Mouse (Mus musculus): ENCODE data around the gene Cgnl1.

The Cgnl1 gene

DNA sequence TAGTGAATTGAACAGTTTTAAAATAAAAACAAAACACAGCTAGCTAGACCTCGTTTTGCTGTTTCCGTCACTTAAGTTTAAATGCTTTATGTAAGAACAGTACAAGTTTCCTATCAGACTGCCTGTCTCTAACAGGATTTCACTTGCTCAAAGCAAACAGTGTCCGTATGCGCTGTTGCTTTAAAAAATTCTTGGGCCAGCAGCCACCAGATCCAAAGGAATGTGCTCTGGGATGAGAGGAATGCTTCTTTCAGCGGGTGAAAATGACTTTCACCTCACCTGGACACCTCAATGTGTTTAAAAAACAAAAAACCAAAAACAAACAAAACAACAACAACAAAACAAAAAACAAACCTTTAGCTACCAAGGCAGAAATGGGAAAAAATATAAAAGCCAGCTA lies 54.4 kb downstream of the Cgnl1 start:
- DNase-seq (ENCODE audit: low read depth, low spot score), result no peak

DNA sequence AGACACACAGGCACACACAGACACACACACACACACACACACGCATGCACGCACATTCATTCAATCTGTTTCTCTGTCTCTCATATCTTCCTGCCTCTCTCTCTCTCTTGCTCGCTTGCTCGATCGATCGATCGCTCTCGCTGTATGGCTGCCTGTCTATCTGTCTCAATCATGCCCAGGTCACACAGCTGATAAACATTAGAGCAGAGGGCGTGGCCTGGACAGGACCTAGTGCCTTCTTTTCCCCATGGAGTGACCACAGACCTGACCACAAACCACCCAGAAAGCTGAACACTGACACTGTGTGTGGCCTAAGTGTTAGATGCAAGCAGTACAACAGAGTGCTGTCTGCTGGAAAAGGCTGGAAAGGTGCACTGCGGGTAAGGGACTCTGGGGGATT lies 60.6 kb downstream of the Cgnl1 start:
- no peak for DNase-seq (ENCODE audit: low read depth, low spot score)

DNA sequence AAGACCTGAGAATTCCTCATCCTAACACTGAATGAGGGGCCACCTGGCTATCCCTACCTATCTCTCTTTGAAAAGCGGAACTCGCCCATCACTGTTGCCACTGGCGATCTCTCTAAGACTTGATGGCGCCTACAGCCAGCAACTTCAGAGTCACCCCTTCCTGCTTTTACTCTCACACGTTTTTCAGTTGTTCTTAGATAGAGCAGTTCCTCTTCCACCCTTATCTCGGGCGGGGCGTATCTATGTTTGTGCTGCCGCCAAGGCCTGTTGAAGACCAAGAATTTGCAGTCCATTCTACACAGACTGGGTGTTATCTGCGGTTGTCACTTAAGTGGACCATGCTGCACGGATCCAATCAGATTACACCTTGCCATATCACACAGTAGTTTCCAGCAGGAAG lies 62.2 kb downstream of the Cgnl1 start:
- no peak for DNase-seq (ENCODE audit: low read depth, low spot score)

DNA sequence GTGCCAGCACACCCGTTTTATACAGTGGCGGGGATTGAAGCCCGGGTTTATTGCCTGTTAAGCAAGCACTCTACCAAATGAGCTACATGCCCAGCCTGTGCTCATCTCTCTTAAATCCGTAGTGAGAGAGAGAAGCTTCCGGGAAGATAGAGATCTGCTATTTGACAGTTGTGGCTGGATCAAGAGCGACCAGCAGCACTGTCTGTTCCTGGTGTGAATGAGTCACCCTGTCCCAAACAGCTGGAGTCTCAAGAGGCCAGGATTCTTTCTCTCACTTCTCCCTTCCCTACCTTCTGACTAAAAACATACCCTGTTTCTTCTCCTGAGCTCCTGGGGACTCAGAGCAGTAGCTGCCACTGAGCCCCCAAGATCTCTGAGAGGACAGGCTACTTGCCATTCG lies 63.4 kb downstream of the Cgnl1 start:
- DNase-seq (ENCODE audit: low read depth, low spot score), result no peak

DNA sequence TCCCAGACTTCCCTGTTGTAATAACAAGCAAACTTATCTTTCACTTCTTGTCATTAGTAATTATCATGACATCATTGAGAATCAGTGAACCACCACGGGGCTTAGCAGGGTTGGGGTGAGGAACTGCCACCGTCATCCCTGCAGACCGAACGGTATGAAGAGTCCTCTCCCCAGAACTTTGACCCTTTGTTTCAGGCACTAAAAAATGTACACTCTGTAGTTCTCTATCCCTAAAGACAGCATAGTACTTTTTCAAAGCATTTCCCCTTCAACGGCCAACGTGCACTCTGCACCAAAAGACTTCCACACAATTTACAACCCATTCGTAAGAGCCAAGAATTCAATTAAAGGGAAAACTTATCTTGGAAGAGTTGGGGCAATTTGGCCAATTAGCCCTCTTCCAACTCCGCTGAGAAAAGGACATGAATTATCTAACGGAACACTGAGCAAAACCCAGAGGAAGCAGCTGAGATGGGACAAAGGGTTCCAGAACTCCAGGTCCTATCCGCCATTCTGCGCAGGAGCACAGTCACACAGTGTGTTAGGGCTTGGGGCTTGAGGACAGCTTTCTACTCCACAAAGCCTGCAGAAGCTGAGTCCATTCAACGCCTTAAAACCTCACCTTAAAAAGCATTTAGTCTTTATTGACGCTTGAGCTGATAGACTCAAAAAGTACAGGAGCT lies 66.9 kb downstream of the Cgnl1 start:
- DNase-seq (ENCODE audit: low read depth, low spot score), result no peak

DNA sequence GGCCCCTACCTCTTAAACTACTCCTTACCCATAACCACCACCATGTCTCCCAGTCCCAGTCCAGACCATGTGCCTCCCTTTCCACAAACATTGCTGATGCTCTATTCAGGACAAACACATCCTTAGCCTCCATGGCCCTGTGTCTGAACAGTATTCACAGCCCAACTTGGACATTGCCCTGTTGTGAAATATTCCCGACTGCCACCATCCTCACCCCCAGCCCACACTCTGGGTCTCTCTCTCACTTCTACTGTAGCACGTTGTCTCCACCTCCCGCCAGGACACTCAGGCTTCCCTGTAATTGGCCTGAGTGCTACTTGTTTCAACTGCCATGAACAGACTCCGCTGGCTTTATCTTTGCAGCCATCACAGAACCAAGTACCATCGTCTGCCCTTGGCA lies 72.3 kb downstream of the Cgnl1 start:
- DNase-seq (ENCODE audit: low read depth, low spot score), result no peak

DNA sequence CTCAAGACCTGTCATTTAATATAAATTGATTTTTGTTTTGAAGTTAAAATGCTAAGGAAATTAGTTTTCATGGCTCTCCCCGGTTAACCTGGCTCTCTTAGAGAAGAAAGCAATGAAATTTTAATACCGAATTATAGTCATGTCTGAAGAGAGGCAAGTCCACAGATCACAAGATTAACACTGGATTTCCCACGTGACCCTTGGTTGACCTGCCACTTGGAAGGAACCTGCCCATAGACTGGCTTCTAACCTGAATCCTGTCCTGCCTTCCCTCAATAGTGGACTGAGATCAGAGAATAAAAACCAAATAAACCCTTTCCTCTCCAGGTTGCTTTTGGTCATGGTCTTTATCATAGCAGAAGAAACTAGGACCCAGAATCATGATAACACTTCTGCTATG lies 73.3 kb downstream of the Cgnl1 start:
- no peak for DNase-seq (ENCODE audit: low read depth, low spot score)

DNA sequence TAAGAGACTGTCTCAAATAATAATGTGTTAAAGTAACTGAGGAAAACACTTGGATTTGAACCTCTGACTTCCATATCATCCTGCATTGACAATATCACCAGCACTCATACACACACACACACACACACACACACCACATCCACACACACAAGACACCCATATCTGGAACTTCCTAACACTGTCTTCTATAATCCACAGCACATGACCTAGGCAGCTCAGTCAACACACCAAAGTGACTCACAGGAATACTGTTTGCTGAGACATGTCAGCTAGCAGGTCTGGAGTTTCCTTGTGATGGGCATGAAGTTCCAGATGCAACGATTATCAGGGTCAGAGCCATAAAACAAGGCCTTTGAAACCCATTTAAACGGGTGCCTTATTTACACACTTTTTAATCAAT lies 74.2 kb downstream of the Cgnl1 start:
- DNase-seq (ENCODE audit: low read depth, low spot score), result no peak

DNA sequence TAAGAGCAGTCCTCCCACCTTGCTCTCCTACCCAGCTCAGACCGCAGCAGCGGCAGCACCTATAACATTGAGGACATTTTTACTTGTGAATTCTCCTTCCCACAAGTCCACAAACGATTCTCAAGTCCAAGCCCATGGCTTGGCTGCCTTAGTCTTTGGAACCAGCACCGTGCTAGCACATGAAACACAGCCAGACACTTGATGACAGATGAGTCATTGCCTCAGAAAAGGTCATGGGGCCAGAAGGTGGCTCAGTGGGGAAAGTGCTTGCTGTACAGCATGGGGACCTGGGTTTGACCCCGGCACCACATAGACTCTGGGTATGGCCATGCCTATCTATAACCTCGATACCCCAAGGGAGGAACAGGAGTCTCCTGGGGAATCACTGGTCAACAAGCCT lies 74.6 kb downstream of the Cgnl1 start:
- no peak for DNase-seq (ENCODE audit: low read depth, low spot score)

DNA sequence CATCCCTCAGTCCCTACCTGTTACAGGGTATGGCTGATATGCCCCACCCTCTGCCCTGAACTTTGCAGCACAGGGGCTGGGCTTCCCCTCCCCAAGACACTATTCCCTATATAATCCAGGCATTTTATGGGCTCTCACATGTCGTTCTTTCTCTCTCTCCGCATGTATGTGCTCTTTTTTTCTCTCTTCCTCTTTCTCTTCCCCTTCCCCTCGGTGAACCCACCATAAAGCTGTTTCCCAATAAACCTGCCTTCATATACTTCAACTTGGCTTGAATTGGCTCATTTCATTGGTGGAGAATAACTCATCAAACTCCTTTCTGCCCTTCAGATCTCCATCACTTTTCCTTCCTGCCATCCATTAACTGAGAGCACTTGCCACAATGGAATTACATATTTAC lies 76.3 kb downstream of the Cgnl1 start:
- DNase-seq (ENCODE audit: low read depth, low spot score), result no peak

DNA sequence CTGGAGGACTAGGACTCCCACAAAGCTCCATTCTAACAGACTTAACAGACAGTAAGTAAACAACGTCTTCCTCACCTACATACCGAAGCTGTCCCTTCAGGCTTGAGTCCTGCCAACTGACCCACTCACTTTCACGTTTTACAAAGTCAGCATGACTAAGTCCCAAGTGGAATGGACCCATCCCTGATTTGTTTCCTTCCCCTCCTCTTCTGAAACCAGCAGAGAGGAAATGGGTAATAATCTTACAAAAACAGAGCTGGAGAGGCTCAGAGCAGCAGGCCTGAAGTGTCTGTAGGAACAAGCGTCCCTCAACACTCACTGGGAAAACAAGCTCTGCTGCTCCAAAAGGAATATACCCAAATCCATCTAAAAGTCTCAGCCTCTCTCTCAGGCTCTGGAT lies 77.2 kb downstream of the Cgnl1 start:
- DNase-seq (ENCODE audit: low read depth, low spot score), result no peak

DNA sequence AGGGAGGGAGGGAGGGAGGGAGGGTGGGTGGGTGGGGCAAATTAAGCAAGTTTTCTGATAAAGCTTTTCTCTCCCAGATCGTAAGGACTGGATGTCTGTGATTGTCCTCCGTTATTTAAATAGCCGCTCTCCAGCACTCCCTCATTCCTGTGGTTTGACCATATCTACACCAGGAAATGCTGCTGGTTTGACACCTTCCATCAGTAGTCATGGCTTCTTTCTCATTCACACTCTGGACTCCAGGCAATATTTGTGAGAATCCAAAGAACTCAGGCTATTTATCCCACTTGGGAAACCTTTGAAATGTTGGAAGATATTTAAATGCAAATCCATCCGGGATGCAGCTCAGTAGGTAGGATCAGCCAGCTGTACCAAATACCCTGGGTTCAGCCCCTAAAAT lies 77.6 kb downstream of the Cgnl1 start:
- DNase-seq (ENCODE audit: low read depth, low spot score), result no peak

DNA sequence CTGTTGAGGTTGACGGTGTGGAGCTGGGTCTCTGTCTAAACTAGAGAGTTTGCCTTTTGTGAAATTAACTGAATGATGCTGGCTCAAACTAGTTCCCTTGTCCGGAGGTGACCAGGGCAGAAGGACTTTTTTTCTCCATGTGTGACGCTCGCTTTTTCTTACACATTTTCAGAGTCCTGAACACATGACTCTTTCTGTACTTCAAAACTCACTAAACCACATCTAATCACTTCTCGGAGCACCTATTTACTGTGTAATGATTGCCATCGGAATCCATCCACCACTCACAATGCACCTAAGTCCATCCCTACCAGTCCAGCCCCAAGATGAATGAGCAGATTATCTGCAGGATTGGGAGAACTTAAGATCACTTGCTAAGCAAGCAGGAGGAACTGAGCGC lies 79.2 kb downstream of the Cgnl1 start:
- no peak for DNase-seq (ENCODE audit: low read depth, low spot score)

DNA sequence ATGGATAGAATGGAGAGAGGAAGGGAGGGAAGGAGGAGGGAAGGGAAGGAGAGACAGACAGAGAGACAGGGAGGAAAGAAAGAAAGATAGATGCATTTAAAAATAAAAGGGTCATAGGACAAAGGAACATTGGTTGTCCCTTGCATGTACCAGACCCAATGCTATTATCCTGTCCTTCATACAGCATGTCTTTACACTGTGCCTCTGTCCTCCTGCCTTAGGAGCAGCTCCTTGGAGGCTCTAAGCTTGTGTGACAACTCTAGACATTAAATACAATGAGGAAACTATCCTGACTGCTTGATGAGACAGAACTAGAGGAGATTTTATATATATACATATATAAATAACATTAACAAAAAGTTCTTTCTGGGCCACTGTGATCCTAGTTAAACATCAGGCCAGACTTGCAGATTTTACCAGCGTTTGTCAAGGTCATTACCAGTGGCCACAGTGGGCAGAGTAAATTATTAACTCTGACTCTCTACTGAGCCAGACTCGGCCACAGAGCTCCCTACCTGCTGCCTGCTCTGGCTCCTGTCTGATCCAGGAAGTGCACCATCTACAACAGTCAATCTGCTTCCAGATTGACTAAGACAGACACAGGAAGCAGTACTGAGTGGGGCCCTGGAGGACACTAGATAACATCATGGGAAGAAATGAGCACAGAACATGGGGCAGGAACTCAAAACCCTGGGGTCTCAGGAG lies 81.9 kb downstream of the Cgnl1 start:
- DNase-seq (ENCODE audit: low read depth, low spot score), result no peak

DNA sequence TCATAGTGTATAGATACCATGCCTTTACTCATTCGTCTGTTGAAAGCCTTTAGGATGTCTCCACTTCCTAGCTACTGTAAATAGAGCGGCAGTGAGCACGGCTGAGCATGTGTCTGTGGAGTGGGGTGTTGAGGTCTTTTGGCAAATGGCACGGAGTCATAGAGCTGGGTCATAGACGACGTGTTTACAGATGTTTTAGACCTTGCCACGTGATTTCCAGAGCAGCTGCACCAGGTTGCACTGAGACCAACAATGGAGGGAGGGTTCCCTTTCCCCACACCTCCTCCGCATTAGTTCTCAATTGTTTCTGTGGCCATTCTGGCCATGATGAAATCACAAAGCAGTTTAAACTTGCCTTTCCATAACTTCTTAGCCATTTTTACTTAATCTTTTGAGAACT lies 84.9 kb downstream of the Cgnl1 start:
- no peak for DNase-seq (ENCODE audit: low read depth, low spot score)

DNA sequence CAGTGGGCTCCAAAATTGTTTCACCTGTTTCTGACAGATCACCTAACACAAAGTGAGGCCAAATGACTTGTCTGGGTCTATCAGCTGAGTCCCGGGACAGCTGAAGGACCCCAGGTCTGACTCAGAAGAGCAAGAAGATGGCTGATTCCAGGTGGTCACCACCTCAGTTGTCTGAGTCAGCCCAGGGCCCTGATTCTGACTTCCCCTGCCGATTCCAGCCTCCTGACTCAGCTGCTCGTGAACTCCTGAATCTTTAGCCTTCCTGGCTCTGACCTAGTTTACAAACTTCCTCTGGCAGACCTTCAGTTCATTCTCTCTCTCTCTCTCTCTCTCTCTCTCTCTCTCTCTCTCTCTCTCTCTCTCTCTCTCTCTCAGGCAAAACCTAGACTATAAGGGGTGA lies 86.6 kb downstream of the Cgnl1 start:
- DNase-seq (ENCODE audit: low read depth, low spot score), result no peak

DNA sequence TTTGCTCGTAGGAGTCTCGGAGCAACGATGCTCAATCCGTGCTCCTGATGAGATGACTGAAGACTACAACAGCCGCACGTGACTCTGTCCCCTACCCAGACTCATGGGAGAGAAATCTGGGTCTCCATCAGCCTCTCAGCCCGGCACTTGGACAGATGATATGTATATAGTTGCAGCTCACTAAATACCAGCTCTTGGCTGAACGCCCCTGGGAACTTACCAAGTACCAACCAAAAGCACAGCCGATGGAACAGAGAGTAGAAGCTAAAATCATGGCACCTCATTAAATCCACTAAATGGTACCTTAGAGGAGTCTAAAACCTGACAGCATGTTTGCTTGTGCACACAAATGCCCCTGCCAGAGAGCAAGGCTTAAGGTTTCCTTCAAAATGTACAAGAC lies 91.0 kb downstream of the Cgnl1 start:
- no peak for DNase-seq (ENCODE audit: low read depth, low spot score)

DNA sequence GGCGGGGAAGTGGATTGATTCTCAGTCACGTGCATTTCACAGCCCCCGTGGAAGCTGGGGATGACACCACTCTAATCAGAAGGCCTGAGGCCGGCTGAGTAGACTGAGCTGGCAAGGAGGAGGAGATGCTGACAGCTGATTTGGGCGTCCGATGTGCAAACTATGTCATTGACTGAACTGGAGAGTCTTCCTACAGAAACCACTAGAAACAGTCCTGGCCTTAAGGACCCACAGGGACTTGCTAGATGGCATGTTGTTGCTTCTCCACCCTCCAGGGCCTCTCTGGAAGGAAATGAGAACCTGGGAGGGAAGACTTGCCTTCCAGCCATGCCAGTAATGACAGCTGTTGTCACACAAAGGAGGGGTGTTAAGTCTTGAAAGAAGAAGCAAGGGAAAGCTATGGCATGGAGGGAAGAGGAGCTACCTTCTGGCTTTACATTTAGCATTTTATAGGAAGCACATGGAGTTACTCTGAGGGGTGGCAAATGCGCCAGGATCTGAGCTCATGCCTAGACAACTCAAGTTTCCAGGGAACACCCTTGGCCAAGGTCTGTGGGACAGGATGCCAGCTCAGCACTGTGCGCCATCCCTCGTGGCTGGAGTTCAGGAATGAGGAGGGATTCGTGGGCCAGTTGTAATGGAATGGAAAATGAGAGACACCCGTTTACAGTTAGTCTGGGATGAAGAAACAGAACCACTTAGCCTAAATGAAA lies 92.1 kb downstream of the Cgnl1 start:
- no peak for DNase-seq (ENCODE audit: low read depth, low spot score)

DNA sequence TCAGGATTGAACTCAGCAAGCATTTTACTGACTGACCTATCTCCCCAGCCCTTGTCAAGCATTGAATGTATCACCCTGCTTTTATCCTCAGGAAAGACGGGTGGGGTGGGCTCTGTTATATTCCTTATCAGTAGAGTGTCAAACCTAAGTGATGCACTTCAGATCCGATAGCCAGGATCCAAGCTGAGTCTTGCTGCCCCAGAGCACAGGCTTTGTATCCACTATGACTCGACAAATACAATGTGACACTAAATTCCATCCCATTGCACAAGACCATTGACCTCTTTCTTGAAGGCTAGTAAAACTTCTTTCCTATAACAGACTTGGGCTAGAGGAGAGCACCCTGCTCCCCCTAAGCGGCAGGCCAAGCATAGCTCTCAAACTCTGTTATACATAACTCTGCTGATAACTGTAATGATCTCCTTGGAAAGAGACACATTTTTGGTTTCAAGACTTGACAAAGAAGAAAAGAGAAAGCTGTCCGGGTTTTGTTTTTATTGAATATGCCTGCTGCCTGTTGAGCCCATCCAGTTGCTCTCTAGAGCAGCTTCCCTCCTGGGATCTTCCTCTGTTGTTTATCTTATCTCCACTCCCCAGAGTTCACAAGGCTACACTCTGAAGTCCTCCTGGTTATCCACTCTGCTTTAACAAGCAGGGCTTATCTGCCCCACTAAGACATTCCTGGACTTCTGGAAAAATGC lies 94.3 kb downstream of the Cgnl1 start:
- no peak for DNase-seq (ENCODE audit: low read depth, low spot score)

DNA sequence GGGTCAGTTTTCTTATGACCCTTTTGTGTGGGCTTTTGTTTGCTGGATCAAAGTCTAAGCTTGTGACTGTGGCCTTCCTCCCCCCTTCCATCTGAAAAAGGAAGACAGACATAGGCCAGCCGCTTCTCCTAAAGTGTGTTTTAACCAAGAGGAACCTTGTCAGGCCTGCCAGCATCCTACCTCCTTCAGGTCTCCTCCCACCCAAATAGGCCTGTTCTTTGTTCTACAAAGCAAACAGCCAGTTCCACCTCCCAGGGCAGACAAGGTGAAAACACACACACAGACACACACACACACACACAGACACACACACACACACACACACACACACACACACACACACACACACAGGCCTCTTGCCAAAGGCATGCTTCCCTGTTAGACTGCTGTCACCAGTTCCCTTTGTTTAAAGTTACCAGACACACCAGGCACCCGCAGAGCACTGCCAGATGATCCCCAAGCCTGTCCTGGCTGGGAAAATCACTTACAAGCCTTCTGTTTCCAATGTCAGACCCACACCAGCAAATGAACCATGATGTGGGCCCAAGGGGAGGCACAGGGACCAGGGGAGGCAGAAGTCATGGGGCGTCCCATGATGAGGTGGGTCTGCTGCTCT lies 95.5 kb downstream of the Cgnl1 start:
- DNase-seq (ENCODE audit: low read depth, low spot score), result no peak

DNA sequence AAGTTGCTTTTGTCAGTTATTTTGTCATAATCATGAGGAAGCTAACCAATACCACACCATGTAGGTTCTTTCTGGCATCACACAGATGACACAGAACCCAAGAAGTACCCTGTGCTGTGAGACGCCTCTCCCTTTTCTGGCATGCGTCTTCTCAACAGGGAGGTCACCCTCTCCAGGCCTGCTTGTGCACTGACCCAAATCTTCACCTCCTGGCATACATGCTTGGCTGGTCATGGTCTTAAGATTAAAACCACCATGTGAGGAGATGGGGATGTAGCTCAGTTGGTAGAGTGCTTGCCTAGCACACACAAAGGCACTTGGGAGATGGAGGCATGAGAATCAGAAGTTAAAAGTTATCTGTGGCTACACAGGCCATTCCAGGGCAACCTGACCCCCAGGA lies 96.2 kb downstream of the Cgnl1 start:
- no peak for DNase-seq (ENCODE audit: low read depth, low spot score)

DNA sequence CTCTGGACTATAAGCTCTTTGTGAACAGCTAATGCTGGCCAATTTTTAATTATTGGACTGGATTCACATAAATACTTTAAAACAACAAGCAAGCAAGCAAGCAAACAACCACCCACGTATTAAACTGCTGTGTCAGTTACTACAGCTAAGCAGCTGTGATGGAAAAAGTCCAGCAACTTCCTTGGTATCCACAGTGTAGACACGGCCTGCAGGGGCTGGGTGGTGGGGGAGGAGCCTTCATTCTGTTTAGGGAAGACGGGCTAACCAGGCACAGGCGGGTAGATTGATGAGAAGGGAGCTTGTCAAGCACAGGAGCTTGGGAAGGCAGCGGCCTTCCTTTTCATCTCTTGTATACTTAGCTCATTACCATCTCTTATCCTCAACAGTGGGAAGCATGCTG lies 96.9 kb downstream of the Cgnl1 start:
- DNase-seq (ENCODE audit: low read depth, low spot score), result no peak

Data from c-Kit-negative CD71-positive TER-119-positive erythroid progenitor cells, embryonic 14.5 days (primary cell).